ENCODE assay signal across 18 mouse cellular contexts in genomic region chr3:153771479-153771878, GRCm38 (mm10). TPM values are rescaled to one million over a fixed set of nuclear protein-coding genes. Genes with fewer than 3 reads are reported as not detected.
DNase-seq lines count a peak whose midpoint lies in the region; ATAC-seq and TF ChIP-seq lines count a peak whose summit lies in the region.
"Had no signal": no experiment of that assay in that cellular context is flagged by ENCODE, and none has a peak within 500 bp of the region (broad histone marks: within the 10 kb centered on the region; RNA-seq: fewer than 3 reads in every experiment).

No protein-coding gene starts in this region.

- H3K4me3 ChIP-seq in liver, embryonic 15.5 days (replicated peaks): no peak overlapping the region
- no peak overlapping the region for H3K4me3 ChIP-seq in layer of hippocampus, adult 2 months
- H3K4me3 ChIP-seq: embryonic facial prominence, embryonic 10.5 days; gastrocnemius, adult 2 months; heart, embryonic 10.5 days had no signal

- no peaks in the 10 kb centered on the region for H3K36me3 ChIP-seq in liver, embryonic 15.5 days (replicated peaks)
- H3K36me3 ChIP-seq: embryonic facial prominence, embryonic 10.5 days; heart, embryonic 10.5 days had no signal

- TF ChIP-seq CTCF in layer of hippocampus, adult 2 months (conservative IDR thresholded peaks at IDR 0.05): no peak

- DNase-seq in adrenal gland, adult 8-10 months: peak; percentile 11
- no peak for DNase-seq in adrenal gland, postnatal 25 days
- no peak for DNase-seq in liver
- no peak for DNase-seq in layer of hippocampus, adult 2 months (ENCODE audit: low spot score in 2 of 2)
- DNase-seq in left cerebral cortex, adult 11 months (ENCODE audit: low spot score): no peak
- DNase-seq: adrenal gland, postnatal 36 days; cerebellum, adult 2 months; cerebellum, postnatal 10 days; gastrocnemius, adult 2 months; gastrocnemius, postnatal 25 days; heart, adult 18-20 months; heart, postnatal 10 days had no signal

- 29% methylated on average over 4 of the region's 4 CpGs for WGBS in liver, embryonic 15.5 days (ENCODE audit: insufficient replicate concordance)

- no peaks in the 10 kb centered on the region for H3K27me3 ChIP-seq in liver, embryonic 15.5 days

- H3K4me1 ChIP-seq in liver, embryonic 15.5 days (replicated peaks): peaks cover 52% of the 10 kb centered on the region

- H3K9me3 ChIP-seq in liver, embryonic 15.5 days (replicated peaks): no peaks in the 10 kb centered on the region
- H3K9me3 ChIP-seq: heart, embryonic 10.5 days had no signal

- H3K9ac ChIP-seq in liver, embryonic 15.5 days: no peak overlapping the region
- H3K9ac ChIP-seq: hindbrain, embryonic 14.5 days had no signal

- no peak overlapping the region for H3K4me2 ChIP-seq in liver, embryonic 15.5 days
- H3K4me2 ChIP-seq: hindbrain, embryonic 14.5 days had no signal

- no peak for ATAC-seq in liver, embryonic 15.5 days (ENCODE audit: insufficient read depth)
- peak; percentile 35 for ATAC-seq in megakaryocyte progenitor cell, adult 5-6 weeks (replicated peaks; ENCODE audit: poor library complexity)
- ATAC-seq: forebrain, embryonic 14.5 days had no signal

- 0 out of 2 replicates have a peak overlapping the region, but pooled peaks have one; percentile 20 for H3K27ac ChIP-seq in liver, embryonic 15.5 days (replicated peaks)
- H3K27ac ChIP-seq in layer of hippocampus, adult 2 months: no peak overlapping the region
- H3K27ac ChIP-seq: embryonic facial prominence, embryonic 10.5 days; gastrocnemius, adult 2 months; heart, embryonic 10.5 days; hindbrain, embryonic 14.5 days had no signal

RNA-seq across cellular contexts. Expression of gene St6galnac3, which starts 46.5 kb away (rescaled TPM):
- total RNA-seq in adrenal gland, adult 8-10 months (2022): 10 to 100 TPM in 3 of 4 experiments, 1 to 10 TPM in 1; 7.7 to 25.4 (median 16.9) TPM
- total RNA-seq in adrenal gland, postnatal 25 days (2021): 6.5 and 10.4 TPM in 2 replicates
- 10.1 and 10.2 TPM in 2 replicates for polyA plus RNA-seq in liver, embryonic 15.5 days (2015; fragmentation: Nextera tagmentation; extraction: Ambion mirVana)
- 1.1 and 4.0 TPM in 2 replicates for total RNA-seq in megakaryocyte progenitor cell, adult 5-6 weeks (2015)
- total RNA-seq in megakaryocyte progenitor cell, adult 5-6 weeks (2017): 1.2 and 1.6 TPM in 2 replicates
- 10 to 100 TPM; 25.9 to 27.4 TPM for total RNA-seq in layer of hippocampus, adult 2 months (2021)
